Comparison of ENCODE assay signal across 8 mouse cellular contexts in the genomic region with DNA sequence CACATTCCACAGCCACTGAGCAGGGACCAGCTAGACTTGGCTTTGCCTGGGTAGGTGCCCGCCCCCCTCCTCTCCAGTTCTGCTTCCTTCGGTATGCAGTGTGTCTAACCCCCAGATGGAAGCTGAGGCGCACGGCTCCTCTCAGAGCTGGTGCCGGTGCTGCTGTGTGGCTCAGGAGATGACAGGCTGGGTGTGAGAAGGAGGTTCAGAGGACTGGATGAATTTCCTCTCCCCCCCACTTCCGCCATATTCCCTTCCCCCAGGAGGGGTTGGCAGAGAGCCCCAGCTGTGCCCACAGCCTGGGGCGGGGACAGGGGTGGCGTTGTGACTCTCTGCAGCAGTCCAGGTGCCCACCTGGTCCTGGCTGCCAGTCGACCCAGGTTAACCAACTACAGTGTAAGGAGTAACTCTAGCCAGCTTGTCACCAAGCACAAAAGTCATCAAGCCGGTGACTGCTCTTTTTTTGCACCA.
DNase-seq lines count a peak whose midpoint lies in the region; ATAC-seq and TF ChIP-seq lines count a peak whose summit lies in the region.

No protein-coding gene starts in this region.

- WGBS in embryonic facial prominence, embryonic 11.5 days, result 57% methylated on average over 10 of the region's 10 CpGs
- WGBS in neural tube, embryonic 13.5 days, result 20% methylated on average over 10 of the region's 10 CpGs
- 53% methylated on average over 10 of the region's 10 CpGs for WGBS in liver, postnatal 0 days (ENCODE audit: insufficient replicate concordance)

- no peak overlapping the region for H3K27ac ChIP-seq in embryonic facial prominence, embryonic 11.5 days (replicated peaks; ENCODE audit: low read depth, low read length)
- peak overlapping the region; percentile 85 for H3K27ac ChIP-seq in neural tube, embryonic 13.5 days (replicated peaks)
- H3K27ac ChIP-seq in liver, postnatal 0 days (ENCODE audit: low read depth), result no peak overlapping the region

- no peaks in the 10 kb centered on the region for H3K27me3 ChIP-seq in embryonic facial prominence, embryonic 11.5 days (ENCODE audit: control insufficient read depth, insufficient read depth, low read length)
- no peaks in the 10 kb centered on the region for H3K27me3 ChIP-seq in neural tube, embryonic 13.5 days
- H3K27me3 ChIP-seq in liver, postnatal 0 days (ENCODE audit: insufficient read depth, low read length), result no peaks in the 10 kb centered on the region

- no peaks in the 10 kb centered on the region for H3K9me3 ChIP-seq in embryonic facial prominence, embryonic 11.5 days (replicated peaks; ENCODE audit: control insufficient read depth, low read length)
- H3K9me3 ChIP-seq in neural tube, embryonic 13.5 days, result no peaks in the 10 kb centered on the region
- H3K9me3 ChIP-seq in liver, postnatal 0 days (ENCODE audit: low read length), result no peaks in the 10 kb centered on the region

- ATAC-seq in embryonic facial prominence, embryonic 11.5 days (replicated peaks; ENCODE audit: insufficient number of reproducible peaks, low FRiP score, low TSS enrichment, low read depth), result peak; percentile 48; the same call in 1 of the 2 replicates
- ATAC-seq in inflammation-experienced regulatory T-cells, adult 6 months, result peak; percentile 60
- peak; percentile 73 for ATAC-seq in neural tube, embryonic 13.5 days (ENCODE audit: low read depth)
- no peak for ATAC-seq in liver, postnatal 0 days

- H3K4me2 ChIP-seq in embryonic facial prominence, embryonic 11.5 days (ENCODE audit: low read depth, low read length), result no peak overlapping the region
- H3K4me2 ChIP-seq in neural tube, embryonic 13.5 days, result peak overlapping the region; percentile 48
- no peak overlapping the region for H3K4me2 ChIP-seq in liver, postnatal 0 days (ENCODE audit: low read depth, low read length)

- peak; percentile 11 for DNase-seq in kidney, adult 9 months
- DNase-seq in kidney, adult 18-20 months, result no peak
- DNase-seq in embryonic facial prominence, embryonic 11.5 days (ENCODE audit: low spot score), result no peak
- no peak for DNase-seq in liver, postnatal 0 days
- DNase-seq in layer of hippocampus, adult 9-11 months, result no peak
- no peak for DNase-seq in testis, postnatal 14 days (ENCODE audit: low spot score)

- H3K36me3 ChIP-seq in embryonic facial prominence, embryonic 11.5 days (replicated peaks; ENCODE audit: control insufficient read depth, insufficient read depth, low read depth, low read length), result no peaks in the 10 kb centered on the region
- H3K36me3 ChIP-seq in neural tube, embryonic 13.5 days, result no peaks in the 10 kb centered on the region
- H3K36me3 ChIP-seq in liver, postnatal 0 days (replicated peaks; ENCODE audit: insufficient read depth, low read length), result no peaks in the 10 kb centered on the region

- no peak overlapping the region for H3K9ac ChIP-seq in embryonic facial prominence, embryonic 11.5 days (replicated peaks; ENCODE audit: low read length)
- peak overlapping the region; percentile 57 for H3K9ac ChIP-seq in neural tube, embryonic 13.5 days
- H3K9ac ChIP-seq in liver, postnatal 0 days (replicated peaks), result no peak overlapping the region

- H3K4me1 ChIP-seq in embryonic facial prominence, embryonic 11.5 days (ENCODE audit: control insufficient read depth, insufficient read depth, low read length), result peaks cover 8% of the 10 kb centered on the region; the same call in 1 of the 2 replicates
- peaks cover 92% of the 10 kb centered on the region for H3K4me1 ChIP-seq in neural tube, embryonic 13.5 days (replicated peaks)
- no peaks in the 10 kb centered on the region for H3K4me1 ChIP-seq in liver, postnatal 0 days (ENCODE audit: insufficient read depth)

- no peak for TF ChIP-seq CTCF in liver, postnatal 0 days (IDR thresholded peaks at IDR 0.05; ENCODE audit: low read depth)

- no peak overlapping the region for H3K4me3 ChIP-seq in embryonic facial prominence, embryonic 11.5 days (ENCODE audit: low read depth, low read length)
- peak overlapping the region; percentile 19 for H3K4me3 ChIP-seq in neural tube, embryonic 13.5 days
- H3K4me3 ChIP-seq in liver, postnatal 0 days (ENCODE audit: low read depth, low read length), result no peak overlapping the region

- no peak for TF ChIP-seq EP300 in liver, postnatal 0 days (IDR thresholded peaks at IDR 0.05; ENCODE audit: low read depth)
